Mouse (Mus musculus) lung, postnatal 10 days (tissue): ENCODE data around the gene Calm3.

Experiments
- DNase-seq: peaks from one replicate; pipeline ENCODE4 v3.0.0; 2021

The Calm3 gene

GRCm38 (mm10) chr7:16885905-16886304 lies 38.0 kb downstream of the Calm3 start:
- no peak for DNase-seq

- DNase-seq: no peak
Observed at GRCm38 (mm10) chr7:16885271-16885776, 38.6 kb downstream of the Calm3 start.

GRCm38 (mm10) chr7:16884334-16884733 lies 39.6 kb downstream of the Calm3 start:
- no peak for DNase-seq

GRCm38 (mm10) chr7:16883162-16883561 lies 40.8 kb downstream of the Calm3 start:
- DNase-seq: no peak

DNA sequence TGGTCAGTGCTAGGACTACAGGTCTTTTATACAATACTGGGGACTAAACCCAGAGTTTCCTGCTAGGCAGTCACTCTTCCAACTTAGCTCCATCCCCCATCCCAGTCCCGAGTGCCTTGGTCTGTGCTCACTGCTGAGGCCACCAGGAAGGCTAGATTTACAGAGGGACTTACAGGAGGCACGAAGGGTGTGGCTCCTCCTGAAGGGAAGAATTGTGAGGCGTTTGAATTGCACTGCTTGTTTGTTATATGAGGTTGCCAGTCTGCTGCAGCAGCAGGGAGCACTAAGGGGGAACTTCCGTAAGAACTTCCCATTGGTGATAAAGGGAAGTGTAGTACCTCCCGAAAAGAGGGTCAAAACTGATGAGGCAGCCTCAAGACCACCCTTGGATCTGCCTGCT lies 43.3 kb downstream of the Calm3 start:
- no peak for DNase-seq

- DNase-seq: peak; percentile 80
Observed at GRCm38 (mm10) chr7:16879796-16880547, 43.9 kb downstream of the Calm3 start.

- DNase-seq: no peak
Observed at GRCm38 (mm10) chr7:16877717-16878116, 46.2 kb downstream of the Calm3 start.

GRCm38 (mm10) chr7:16876608-16877007 lies 47.3 kb downstream of the Calm3 start:
- DNase-seq: peak; percentile 63

- DNase-seq: no peak
Observed at GRCm38 (mm10) chr7:16876006-16876405, 47.9 kb downstream of the Calm3 start.

DNA sequence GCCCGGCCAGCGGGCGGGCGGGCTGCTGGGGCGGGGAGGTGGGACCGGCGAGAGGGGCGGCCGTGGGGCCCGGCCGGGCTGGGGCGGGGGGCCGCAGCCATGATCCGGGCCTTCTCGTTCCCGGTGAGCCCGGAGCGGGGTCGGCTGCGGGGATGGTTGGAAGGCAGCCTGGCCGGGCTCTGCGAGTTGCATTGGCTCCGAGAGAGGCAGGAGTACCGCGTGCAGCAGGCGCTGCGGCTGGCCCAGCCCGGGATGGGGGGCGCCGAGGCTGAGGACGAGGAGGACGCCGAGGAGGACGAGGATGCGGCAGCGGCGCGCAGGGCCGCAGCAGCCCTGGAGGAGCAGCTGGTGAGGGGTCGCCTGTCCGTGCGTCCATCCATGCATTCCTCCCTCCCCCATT lies 48.6 kb downstream of the Calm3 start:
- DNase-seq: no peak

DNA sequence AGATGAGACGGTGACA lies 48.8 kb downstream of the Calm3 start, which contains the start of gene Dact3:
Gene Dact3 (plus strand): TSS at position 8 of the 16 bp plus-strand sequence.
- DNase-seq: no peak

GRCm38 (mm10) chr7:16874756-16875309 lies 49.1 kb downstream of the Calm3 start:
- DNase-seq: peak; percentile 100

DNA sequence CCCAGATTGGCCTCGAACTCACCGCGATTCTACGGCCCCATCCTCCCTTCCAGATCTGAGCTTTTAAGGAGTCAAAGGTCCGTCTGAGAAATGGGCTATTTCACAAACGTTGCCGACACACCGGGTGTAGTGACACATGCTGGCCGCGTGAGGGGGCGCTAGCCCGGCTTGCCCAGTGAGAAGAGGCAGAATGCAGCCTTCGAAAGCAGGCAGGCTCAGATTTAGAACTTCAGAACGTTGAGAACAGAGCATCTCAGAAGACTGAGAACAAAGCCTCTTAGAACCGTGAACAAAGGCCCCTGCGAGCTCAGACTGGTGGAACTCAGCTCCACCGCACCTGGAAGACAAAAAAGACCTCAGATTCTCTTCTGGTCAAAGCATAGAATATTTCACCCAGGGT lies 49.7 kb downstream of the Calm3 start:
- DNase-seq: peak; percentile 89

GRCm38 (mm10) chr7:16873392-16873791 lies 50.5 kb downstream of the Calm3 start:
- DNase-seq: no peak

GRCm38 (mm10) chr7:16872478-16872877 lies 51.4 kb downstream of the Calm3 start:
- DNase-seq: no peak

GRCm38 (mm10) chr7:16871600-16871999 lies 52.3 kb downstream of the Calm3 start:
- no peak for DNase-seq

DNA sequence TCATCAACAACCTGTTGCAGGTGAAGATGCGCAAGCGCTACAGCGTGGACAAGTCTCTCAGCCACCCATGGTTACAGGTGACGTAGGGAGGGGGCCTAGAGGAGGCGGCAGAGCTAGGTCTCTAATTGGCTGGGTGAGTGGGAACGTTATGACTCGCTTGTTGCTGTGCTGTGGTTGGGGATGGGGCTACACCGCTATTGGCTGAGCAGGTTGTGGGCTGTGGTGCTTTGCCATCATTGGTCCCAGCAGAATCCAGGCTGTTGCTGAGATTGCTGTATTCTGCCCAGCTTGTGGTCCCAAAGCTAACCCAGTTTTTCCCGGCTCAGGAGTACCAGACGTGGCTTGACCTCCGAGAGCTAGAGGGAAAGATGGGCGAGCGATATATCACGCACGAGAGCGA lies 54.4 kb downstream of the Calm3 start:
- DNase-seq: no peak

- no peak for DNase-seq
Observed at GRCm38 (mm10) chr7:16867488-16867887, 56.4 kb downstream of the Calm3 start.
